Mouse (Mus musculus) adrenal gland, adult 8-10 months (tissue): ENCODE results near the gene Mucl2. TPM values are rescaled to one million over a fixed set of nuclear protein-coding genes. Genes with fewer than 3 reads are reported as not detected.
"Not testable (repeated sequence)": the region's sequence is repeated elsewhere in the genome, so short reads cannot be mapped to it uniquely, and the experiment has no call there.

Experiments
- DNase-seq: peaks from one replicate; pipeline ENCODE4 v3.0.0; 2022
- microRNA-seq, 2 experiments: library from miRNA; unstranded; fragments of <30 nt; microRNA quantifications; one replicate each; pipeline ENCODE4 v1.2.0; 2022
- total RNA-seq, 4 experiments: library from RNA; stranded (reverse); gene quantifications; 2 replicates each; pipeline ENCODE4 v1.2.4; 2022

Mucl2 gene
- total RNA-seq = not detected

DNA sequence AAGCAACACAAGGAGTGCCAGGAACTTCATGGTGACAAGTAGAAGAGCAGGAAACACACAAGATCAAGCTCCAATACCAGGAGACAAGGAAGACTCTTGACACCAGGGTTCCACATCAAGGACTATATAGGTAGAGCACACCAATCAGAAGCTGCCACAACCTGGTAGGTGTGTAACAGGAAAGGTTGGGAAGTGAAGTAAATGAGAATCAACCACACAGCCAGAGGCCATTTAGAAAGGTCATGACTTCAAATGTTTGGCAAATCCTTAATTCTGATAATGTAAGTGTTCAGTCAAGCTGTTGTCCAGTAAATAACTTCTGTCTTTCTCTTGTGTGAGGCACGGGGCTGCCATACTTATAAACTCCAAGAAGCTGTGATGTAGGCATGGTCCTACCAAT lies at the start of gene Mucl2:
Gene Mucl2 (minus strand): TSS at position 101 of the 400 bp plus-strand sequence.
- no peak for DNase-seq

DNA sequence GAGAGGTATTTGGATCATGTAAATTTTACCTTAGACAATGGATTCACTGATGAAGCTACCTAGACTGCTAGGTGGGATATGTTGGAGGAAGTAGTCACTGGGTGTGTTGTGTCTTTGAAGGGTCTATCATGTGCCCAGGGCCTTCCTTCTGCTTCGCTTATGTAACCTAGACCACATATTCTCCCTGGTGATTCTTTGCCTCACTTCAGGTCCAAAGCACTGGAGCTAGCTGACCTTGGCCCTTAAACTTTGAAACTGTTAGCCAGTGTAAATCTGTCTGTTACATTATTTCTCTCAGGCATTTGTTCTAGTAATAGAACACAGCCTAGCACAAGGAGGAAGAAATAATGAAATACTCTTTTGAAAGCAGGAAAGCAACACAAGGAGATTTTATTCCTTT lies 13.9 kb upstream of the Mucl2 start:
- DNase-seq = not testable (repeated sequence)

Small RNA genes within 50 kb of the gene (microRNA-seq; reads per million reads assigned to microRNA genes)
- gene Gm22852 = 0 reads per million in 2 experiments

Other genes starting within 250 kb of the Mucl2 start
- gene Mucl1, start 143.8 kb downstream of the Mucl2 start, total RNA-seq = 1 to 10 TPM in 1 of 4 experiments, under 1 TPM in 2, not detected in 1; 0.65 to 1.1 (median 0.66) TPM